Mouse (Mus musculus): ENCODE data around the gene Mboat2. TPM values are rescaled to one million over a fixed set of nuclear protein-coding genes. Genes with fewer than 3 reads are reported as not detected.
A peak's percentile ranks its signal among the peaks of the same experiment; 100 is the strongest.

The Mboat2 gene
- polyA plus RNA-seq, 1 experiment from 2014 or later, result 58.3 TPM

GRCm38 (mm10) chr12:24939372-24939771 lies 108.7 kb downstream of the Mboat2 start:
- Histone ChIP-seq H3K4me2 (no peak overlapping the region), H3K9ac (ENCODE audit: low read length) (no peak overlapping the region), H3K9me3 (ENCODE audit: control insufficient read depth, low read length) (no peaks in the 10 kb centered on the region), H3K27ac (ENCODE audit: low read depth, low read length) (no peak overlapping the region), H3K4me1 (ENCODE audit: control insufficient read depth, insufficient read depth, low read length) (no peaks in the 10 kb centered on the region), H3K27me3 (ENCODE audit: control insufficient read depth, insufficient read depth, low read length) (no peaks in the 10 kb centered on the region), H3K36me3 (ENCODE audit: control insufficient read depth, insufficient read depth, low read length) (peaks cover 6% of the 10 kb centered on the region; the same call in 1 of the 2 replicates), H3K4me3 (ENCODE audit: low read depth, low read length) (no peak overlapping the region)
- WGBS, result 89% methylated on average over 8 of the region's 8 CpGs
- ATAC-seq (ENCODE audit: low FRiP score), result no peak
- DNase-seq (ENCODE audit: low spot score, missing footprints), result no peak

DNA sequence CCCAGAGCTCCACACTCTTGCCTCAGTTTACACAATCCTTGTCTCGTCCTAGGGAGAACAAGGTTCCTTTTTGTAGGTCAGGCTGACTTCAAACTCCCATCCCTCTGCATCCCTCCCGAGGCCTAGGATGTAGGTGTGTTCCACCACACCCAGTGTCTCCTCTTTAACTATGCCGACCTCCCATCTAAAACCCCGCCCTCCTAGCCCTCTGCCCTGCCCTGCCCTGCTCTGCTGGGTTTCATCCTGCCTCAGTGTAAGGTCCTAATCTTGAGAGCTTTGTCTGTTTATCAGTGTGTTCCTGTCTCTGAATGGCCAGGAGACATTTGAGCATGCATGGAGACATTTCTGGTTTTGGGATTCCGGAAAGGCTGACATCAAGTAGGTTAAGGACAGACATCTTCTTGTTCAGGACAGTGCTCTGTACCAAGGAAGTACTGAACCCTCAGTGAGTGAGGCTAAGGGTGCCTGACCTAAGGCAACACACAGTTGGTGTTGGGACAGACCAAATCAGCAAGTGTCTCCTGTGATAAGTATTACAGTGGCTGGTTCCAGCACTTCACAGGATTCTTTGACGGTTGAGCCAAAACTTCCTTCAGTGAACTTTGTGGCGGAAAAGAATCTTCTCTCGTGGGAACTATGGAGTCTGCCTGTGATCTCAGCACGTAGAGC lies 112.1 kb downstream of the Mboat2 start:
- WGBS, result 88% methylated on average over 9 of the region's 9 CpGs
- no peak for ATAC-seq (ENCODE audit: low FRiP score)
- H3K36me3 ChIP-seq (ENCODE audit: control insufficient read depth, insufficient read depth, low read length), result peaks cover 6% of the 10 kb centered on the region; the same call in 1 of the 2 replicates

DNA sequence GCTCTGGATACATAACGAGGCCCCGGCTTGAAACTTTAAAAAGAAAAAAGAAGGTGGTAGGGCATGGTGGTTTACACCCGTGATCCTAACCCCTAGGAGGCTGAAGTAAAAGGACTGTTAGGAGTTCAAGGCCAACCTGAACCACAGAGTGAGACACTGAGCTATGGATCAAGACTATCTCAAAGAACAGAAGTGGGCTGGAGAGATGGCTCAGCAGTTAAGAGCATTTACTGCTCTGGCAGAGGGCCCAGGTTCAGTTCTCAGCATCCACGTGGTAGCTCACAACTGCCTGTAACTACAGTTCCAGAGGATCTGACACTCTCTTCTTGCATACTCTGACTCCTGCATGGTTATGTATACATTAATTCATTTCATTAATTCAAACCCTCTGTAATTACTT lies 112.7 kb downstream of the Mboat2 start:
- Histone ChIP-seq H3K4me1 (ENCODE audit: control insufficient read depth, insufficient read depth, low read length) (no peaks in the 10 kb centered on the region), H3K36me3 (ENCODE audit: control insufficient read depth, insufficient read depth, low read length) (peaks cover 6% of the 10 kb centered on the region; the same call in 1 of the 2 replicates), H3K9me3 (ENCODE audit: control insufficient read depth, low read length) (no peaks in the 10 kb centered on the region), H3K4me3 (ENCODE audit: low read depth, low read length) (no peak overlapping the region), H3K27me3 (ENCODE audit: control insufficient read depth, insufficient read depth, low read length) (no peaks in the 10 kb centered on the region), H3K4me2 (no peak overlapping the region), H3K27ac (ENCODE audit: low read depth, low read length) (no peak overlapping the region), H3K9ac (ENCODE audit: low read length) (no peak overlapping the region)
- ATAC-seq (ENCODE audit: low FRiP score) (no peak), DNase-seq (ENCODE audit: low spot score, missing footprints) (no peak)
- 89% methylated on average over 4 of the region's 4 CpGs for WGBS

More for the DNA sequence above, 112.1 kb downstream of the Mboat2 start:
- Histone ChIP-seq H3K9ac (ENCODE audit: low read length) (no peak overlapping the region), H3K4me1 (ENCODE audit: control insufficient read depth, insufficient read depth, low read length) (no peaks in the 10 kb centered on the region), H3K4me2 (no peak overlapping the region), H3K9me3 (ENCODE audit: control insufficient read depth, low read length) (no peaks in the 10 kb centered on the region), H3K27me3 (ENCODE audit: control insufficient read depth, insufficient read depth, low read length) (no peaks in the 10 kb centered on the region), H3K27ac (ENCODE audit: low read depth, low read length) (no peak overlapping the region), H3K4me3 (ENCODE audit: low read depth, low read length) (no peak overlapping the region)
- DNase-seq (ENCODE audit: low spot score, missing footprints), result peak; percentile 45

GRCm38 (mm10) chr12:24944597-24944996 lies 113.9 kb downstream of the Mboat2 start:
- no peak overlapping the region for H3K27ac ChIP-seq (ENCODE audit: low read depth, low read length)
- H3K9me3 ChIP-seq (ENCODE audit: control insufficient read depth, low read length), result no peaks in the 10 kb centered on the region
- WGBS, result 92% methylated on average over 6 of the region's 7 CpGs
- DNase-seq (ENCODE audit: low spot score, missing footprints) (no peak), ATAC-seq (ENCODE audit: low FRiP score) (no peak)
- no peak overlapping the region for H3K9ac ChIP-seq (ENCODE audit: low read length)
- no peak overlapping the region for H3K4me3 ChIP-seq (ENCODE audit: low read depth, low read length)
- no peaks in the 10 kb centered on the region for H3K27me3 ChIP-seq (ENCODE audit: control insufficient read depth, insufficient read depth, low read length)
- no peaks in the 10 kb centered on the region for H3K4me1 ChIP-seq (ENCODE audit: control insufficient read depth, insufficient read depth, low read length)
- no peak overlapping the region for H3K4me2 ChIP-seq
- peaks cover 6% of the 10 kb centered on the region; the same call in 1 of the 2 replicates for H3K36me3 ChIP-seq (ENCODE audit: control insufficient read depth, insufficient read depth, low read length)

- ATAC-seq (ENCODE audit: low FRiP score) (no peak), DNase-seq (ENCODE audit: low spot score, missing footprints) (peak; percentile 66)
- Histone ChIP-seq H3K9me3 (ENCODE audit: control insufficient read depth, low read length) (no peaks in the 10 kb centered on the region), H3K4me1 (ENCODE audit: control insufficient read depth, insufficient read depth, low read length) (no peaks in the 10 kb centered on the region), H3K27ac (ENCODE audit: low read depth, low read length) (no peak overlapping the region), H3K4me3 (ENCODE audit: low read depth, low read length) (no peak overlapping the region), H3K36me3 (ENCODE audit: control insufficient read depth, insufficient read depth, low read length) (peaks cover 2% of the 10 kb centered on the region; the same call in 1 of the 2 replicates), H3K4me2 (no peak overlapping the region), H3K9ac (ENCODE audit: low read length) (no peak overlapping the region), H3K27me3 (ENCODE audit: control insufficient read depth, insufficient read depth, low read length) (no peaks in the 10 kb centered on the region)
- 98% methylated on average over 14 of the region's 14 CpGs for WGBS
Observed at GRCm38 (mm10) chr12:24947065-24947464, 116.4 kb downstream of the Mboat2 start.

- H3K9me3 ChIP-seq (ENCODE audit: control insufficient read depth, low read length), result no peaks in the 10 kb centered on the region
- peak; percentile 86 for DNase-seq (ENCODE audit: low spot score, missing footprints)
- no peak overlapping the region for H3K27ac ChIP-seq (ENCODE audit: low read depth, low read length)
- H3K27me3 ChIP-seq (ENCODE audit: control insufficient read depth, insufficient read depth, low read length), result no peaks in the 10 kb centered on the region
- H3K4me1 ChIP-seq (ENCODE audit: control insufficient read depth, insufficient read depth, low read length), result no peaks in the 10 kb centered on the region
- H3K4me2 ChIP-seq, result no peak overlapping the region
- 63% methylated on average over 3 of the region's 3 CpGs for WGBS
- H3K36me3 ChIP-seq (ENCODE audit: control insufficient read depth, insufficient read depth, low read length), result peaks cover under 1% of the 10 kb centered on the region; the same call in 1 of the 2 replicates
- H3K4me3 ChIP-seq (ENCODE audit: low read depth, low read length), result no peak overlapping the region
- H3K9ac ChIP-seq (ENCODE audit: low read length), result no peak overlapping the region
- ATAC-seq (ENCODE audit: low FRiP score), result peak; percentile 68; the same call in 1 of the 2 replicates
Observed at GRCm38 (mm10) chr12:24948344-24948743, 117.7 kb downstream of the Mboat2 start.

GRCm38 (mm10) chr12:24950376-24951046 lies 119.8 kb downstream of the Mboat2 start:
- DNase-seq (ENCODE audit: low spot score, missing footprints) (no peak), ATAC-seq (ENCODE audit: low FRiP score) (no peak)
- H3K4me1 ChIP-seq (ENCODE audit: control insufficient read depth, insufficient read depth, low read length), result no peaks in the 10 kb centered on the region
- WGBS, result 93% methylated on average over 7 of the region's 7 CpGs
- no peak overlapping the region for H3K9ac ChIP-seq (ENCODE audit: low read length)
- no peaks in the 10 kb centered on the region for H3K9me3 ChIP-seq (ENCODE audit: control insufficient read depth, low read length)
- H3K4me3 ChIP-seq (ENCODE audit: low read depth, low read length), result no peak overlapping the region
- H3K4me2 ChIP-seq, result no peak overlapping the region
- H3K27me3 ChIP-seq (ENCODE audit: control insufficient read depth, insufficient read depth, low read length), result no peaks in the 10 kb centered on the region
- no peak overlapping the region for H3K27ac ChIP-seq (ENCODE audit: low read depth, low read length)
- no peaks in the 10 kb centered on the region; the same call in 1 of the 2 replicates for H3K36me3 ChIP-seq (ENCODE audit: control insufficient read depth, insufficient read depth, low read length)

GRCm38 (mm10) chr12:24952147-24952546 lies 121.5 kb downstream of the Mboat2 start:
- H3K36me3 ChIP-seq (ENCODE audit: control insufficient read depth, insufficient read depth, low read length), result no peaks in the 10 kb centered on the region; the same call in 1 of the 2 replicates
- ATAC-seq (ENCODE audit: low FRiP score) (peak; percentile 66), DNase-seq (ENCODE audit: low spot score, missing footprints) (peak; percentile 96)
- no peaks in the 10 kb centered on the region for H3K27me3 ChIP-seq (ENCODE audit: control insufficient read depth, insufficient read depth, low read length)
- H3K4me1 ChIP-seq (ENCODE audit: control insufficient read depth, insufficient read depth, low read length), result no peaks in the 10 kb centered on the region
- H3K9ac ChIP-seq (ENCODE audit: low read length), result no peak overlapping the region
- H3K4me3 ChIP-seq (ENCODE audit: low read depth, low read length), result no peak overlapping the region
- no peak overlapping the region for H3K27ac ChIP-seq (ENCODE audit: low read depth, low read length)
- 67% methylated on average over 6 of the region's 6 CpGs for WGBS
- H3K9me3 ChIP-seq (ENCODE audit: control insufficient read depth, low read length), result no peaks in the 10 kb centered on the region
- H3K4me2 ChIP-seq, result no peak overlapping the region

GRCm38 (mm10) chr12:24955137-24955536 lies 124.5 kb downstream of the Mboat2 start:
- no peaks in the 10 kb centered on the region for H3K27me3 ChIP-seq (ENCODE audit: control insufficient read depth, insufficient read depth, low read length)
- no peak for ATAC-seq (ENCODE audit: low FRiP score)
- no peak overlapping the region for H3K27ac ChIP-seq (ENCODE audit: low read depth, low read length)
- H3K4me3 ChIP-seq (ENCODE audit: low read depth, low read length), result no peak overlapping the region
- 91% methylated on average over 9 of the region's 9 CpGs for WGBS
- H3K36me3 ChIP-seq (ENCODE audit: control insufficient read depth, insufficient read depth, low read length), result no peaks in the 10 kb centered on the region
- no peak for DNase-seq (ENCODE audit: low spot score, missing footprints)
- no peak overlapping the region for H3K4me2 ChIP-seq
- no peaks in the 10 kb centered on the region for H3K4me1 ChIP-seq (ENCODE audit: control insufficient read depth, insufficient read depth, low read length)
- no peak overlapping the region for H3K9ac ChIP-seq (ENCODE audit: low read length)
- no peaks in the 10 kb centered on the region for H3K9me3 ChIP-seq (ENCODE audit: control insufficient read depth, low read length)
